Mouse (Mus musculus): ENCODE results near the gene Catsperd.
A peak's percentile ranks its signal among the peaks of the same experiment; 100 is the strongest.
"Not testable (repeated sequence)": the region's sequence is repeated elsewhere in the genome, so short reads cannot be mapped to it uniquely, and the experiment has no call there.

The Catsperd gene

DNA sequence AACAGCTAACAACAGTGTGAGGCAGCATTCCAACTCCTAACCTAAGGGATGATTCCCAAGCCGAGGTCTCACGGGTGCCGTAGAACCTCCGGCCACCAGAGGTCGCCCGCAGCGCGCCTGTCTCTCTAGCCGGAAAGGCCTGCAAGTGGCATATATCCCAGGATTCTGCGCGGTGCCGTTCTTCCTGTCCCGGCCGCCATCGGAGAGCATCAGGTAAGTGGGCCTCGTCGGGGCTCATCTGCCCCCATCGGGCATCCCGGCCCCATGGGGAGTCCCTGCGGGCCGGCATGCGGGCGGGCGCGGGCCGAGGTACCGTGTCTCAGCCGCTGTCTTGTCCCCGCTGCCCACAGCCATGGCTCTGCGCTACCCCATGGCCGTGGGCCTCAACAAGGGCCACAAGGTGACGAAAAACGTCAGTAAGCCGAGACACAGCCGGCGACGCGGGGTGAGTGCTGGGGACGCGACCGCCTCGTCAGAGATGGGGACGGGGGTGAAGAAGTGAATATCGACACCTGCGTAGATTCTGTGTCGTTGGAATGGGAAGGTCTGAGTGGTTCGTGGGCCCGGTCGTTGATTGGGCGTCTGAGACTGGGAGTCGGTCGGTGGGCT is 14.6 kb upstream of the Catsperd start, which contains the start of gene Rpl36:
TSS of gene Rpl36 (plus strand) at position 181 of the 609 bp plus-strand sequence.
- DNase-seq (ENCODE audit: low spot score): peak; percentile 96

GRCm38 (mm10) chr17:56613893-56614292 is 14.1 kb upstream of the Catsperd start:
- DNase-seq (ENCODE audit: low spot score): not testable (repeated sequence)

DNA sequence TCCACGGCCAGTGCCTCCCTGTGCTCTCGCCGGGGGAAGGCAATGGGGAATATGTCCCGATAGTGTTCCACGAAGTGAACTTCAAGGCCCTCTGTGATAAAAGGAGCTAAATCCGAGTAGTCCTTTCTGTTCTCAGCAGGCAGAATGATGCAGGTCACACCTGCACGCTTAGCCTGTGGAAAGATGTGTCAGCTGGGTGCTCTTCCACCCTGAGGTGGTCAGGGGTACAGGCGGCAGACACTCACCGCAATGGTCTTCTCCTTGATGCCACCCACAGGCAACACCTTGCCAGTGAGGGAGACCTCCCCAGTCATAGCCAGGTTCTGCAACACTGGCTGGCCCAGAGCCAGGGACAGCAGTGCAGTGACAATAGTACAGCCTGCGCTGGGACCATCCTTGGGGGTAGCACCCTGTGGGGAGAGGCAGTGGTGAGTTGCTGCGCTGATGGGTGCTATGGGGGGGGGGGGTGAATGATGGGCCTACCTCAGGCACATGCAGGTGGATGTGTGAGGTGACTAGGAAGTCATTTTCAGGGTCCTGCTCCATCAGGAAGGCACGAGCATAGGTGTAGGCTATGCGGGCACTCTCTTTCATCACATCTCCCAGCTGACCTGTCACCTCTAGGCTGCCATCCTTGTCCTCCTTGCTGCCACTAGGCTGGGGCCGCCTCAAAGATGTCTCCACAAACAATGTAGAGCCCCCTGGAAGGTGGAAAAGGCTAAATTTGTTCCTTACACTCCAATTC is 13.4 kb upstream of the Catsperd start:
- no peak for DNase-seq (ENCODE audit: low spot score)

DNA sequence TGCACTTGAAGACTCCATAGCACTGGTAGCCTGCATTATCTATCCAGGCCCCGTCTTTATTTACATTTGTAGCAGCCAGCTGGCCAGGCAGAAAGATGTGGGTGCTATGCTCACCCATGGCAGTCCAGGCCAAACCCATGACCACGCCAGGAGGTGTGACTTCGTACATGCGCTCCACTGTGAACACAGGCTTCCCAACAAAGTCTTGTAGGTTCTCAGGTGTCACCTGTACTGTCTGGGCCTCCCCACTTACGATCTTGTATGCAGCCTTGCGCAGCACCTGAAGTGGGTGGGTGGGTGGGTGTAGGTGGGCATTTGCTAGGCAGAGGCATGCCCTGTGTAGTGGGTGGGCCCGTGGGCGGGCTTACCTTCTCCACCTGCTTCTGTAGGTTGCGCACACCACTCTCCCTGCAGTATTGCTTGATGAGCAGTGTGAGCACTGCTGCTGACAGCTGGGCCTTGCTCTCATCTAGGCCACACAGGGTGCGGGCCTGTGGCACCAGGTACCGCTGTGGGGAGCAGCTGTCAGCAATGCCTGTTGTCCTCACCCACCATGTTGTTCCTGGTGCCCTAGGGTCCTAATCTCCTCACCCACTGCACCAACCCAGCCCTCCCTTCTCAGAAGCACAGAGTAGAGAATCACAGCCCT is 12.7 kb upstream of the Catsperd start:
- DNase-seq (ENCODE audit: low spot score): no peak

- DNase-seq (ENCODE audit: low spot score): no peak
Observed at GRCm38 (mm10) chr17:56615792-56616191, 12.2 kb upstream of the Catsperd start.

- DNase-seq (ENCODE audit: low spot score): no peak
Observed at GRCm38 (mm10) chr17:56616725-56617124, 11.2 kb upstream of the Catsperd start.

- DNase-seq (ENCODE audit: low spot score): no peak
Observed at GRCm38 (mm10) chr17:56617628-56618027, 10.3 kb upstream of the Catsperd start.

DNA sequence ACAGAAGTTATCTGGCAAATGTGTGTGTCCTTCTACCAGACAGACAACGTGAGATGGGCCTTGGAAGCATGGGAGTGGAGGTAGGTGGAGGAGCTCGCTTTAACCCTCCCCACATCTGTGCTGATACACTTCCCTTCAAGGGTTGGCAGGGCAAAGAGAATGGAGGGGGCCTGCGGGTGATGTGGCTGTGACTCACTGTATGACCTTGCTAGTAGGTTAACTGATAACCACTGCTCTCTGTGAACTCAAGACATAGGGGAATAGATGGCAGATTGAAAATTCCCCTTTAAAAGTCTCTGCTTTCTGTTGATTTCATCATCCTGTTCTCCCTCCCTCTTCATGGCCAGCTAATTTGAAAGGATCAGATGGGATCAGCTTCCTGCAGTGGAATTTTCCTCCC is 2.4 kb upstream of the Catsperd start:
- no peak for DNase-seq (ENCODE audit: low spot score)

DNA sequence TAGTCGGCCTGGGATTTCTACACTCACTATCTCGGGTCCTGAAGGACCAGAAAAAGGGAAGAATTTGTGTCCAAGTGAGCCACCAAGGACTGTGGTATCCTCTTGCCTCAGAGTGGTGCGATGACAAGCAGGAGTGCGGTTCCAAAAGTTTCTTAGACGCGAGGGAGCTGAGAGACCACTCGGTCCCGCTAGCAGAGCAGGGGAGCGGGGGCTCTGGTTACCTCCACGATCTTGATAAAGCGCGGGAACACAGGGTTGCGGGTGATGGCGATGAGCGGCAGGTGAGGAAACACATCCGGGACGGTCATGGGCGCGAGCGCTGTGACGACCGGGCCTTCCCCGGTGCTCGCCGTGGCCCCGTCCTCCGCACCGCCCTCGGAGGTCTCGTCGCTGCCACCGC is 1.7 kb upstream of the Catsperd start:
- no peak for DNase-seq (ENCODE audit: low spot score)

- DNase-seq (ENCODE audit: low spot score): peak; percentile 93
Observed at GRCm38 (mm10) chr17:56626754-56627470, 1.0 kb upstream of the Catsperd start, which contains the start of gene Lonp1. TSS of gene Lonp1 (minus strand) at chr17:56626887.

DNA sequence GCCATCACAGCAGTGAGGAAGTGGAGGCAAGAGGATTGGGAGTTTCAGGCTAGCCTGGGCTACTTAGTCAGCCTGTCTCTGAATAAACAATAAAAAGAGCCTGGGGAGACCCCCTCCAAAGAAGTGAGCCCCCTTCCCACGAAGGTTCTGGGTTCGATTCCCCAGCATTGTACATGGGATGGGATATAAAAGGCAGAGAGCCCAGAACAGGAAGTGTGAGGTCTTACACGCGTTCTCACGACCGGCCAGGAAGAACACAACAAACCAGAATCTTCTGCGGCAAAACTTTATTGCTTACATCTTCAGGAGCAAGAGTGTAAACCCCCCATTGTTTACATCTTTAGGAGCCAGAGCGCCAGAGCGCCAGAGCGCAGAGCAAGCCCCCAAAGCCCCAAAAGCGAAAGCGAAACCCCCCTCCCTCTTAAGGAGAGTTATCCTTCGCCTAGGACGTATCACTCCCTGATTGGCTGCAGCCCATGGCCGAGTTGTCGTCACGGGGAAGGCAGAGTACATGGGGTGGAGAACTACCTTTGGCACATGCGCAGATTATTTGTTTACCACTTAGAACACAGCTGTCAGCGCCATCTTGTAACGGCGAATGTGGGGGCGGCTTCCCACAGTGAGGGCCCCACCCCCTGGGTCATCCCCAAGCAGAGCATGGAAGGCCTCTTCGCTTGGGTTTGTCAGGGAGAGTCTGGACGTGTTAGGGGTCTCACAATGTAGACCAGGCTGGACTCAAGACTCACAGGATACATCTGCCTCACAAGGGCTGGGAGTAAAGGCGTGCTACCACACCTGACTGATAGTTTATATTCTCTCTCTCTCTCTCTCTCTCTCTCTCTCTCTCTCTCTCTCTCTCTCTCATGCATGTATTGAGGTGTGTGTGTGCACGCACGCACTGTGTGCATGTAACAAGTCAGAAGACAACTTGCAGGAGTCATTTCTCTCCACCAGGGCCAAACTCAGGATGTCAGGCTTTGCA is 2.1 kb downstream of the Catsperd start:
- DNase-seq (ENCODE audit: low spot score): not testable (repeated sequence)

DNA sequence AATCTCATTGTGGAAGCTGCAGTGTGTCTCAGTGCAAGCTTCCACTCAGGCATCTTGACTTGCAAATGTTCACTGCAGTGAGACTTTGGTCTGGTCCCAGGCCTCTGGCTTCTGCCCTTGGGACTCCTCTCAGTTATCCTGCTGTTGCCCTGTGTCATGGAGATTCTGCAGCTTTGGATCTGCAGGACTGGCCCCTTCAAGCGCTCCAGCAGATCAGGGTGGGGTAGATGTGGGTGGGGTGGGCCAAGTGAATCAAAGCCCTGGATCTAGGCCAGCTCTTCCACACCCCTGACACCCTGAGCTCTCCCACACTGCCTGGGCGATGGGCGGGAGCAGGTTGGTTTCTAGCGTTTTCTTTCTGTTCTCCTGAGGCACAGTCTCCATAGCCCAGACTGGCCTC is 3.9 kb downstream of the Catsperd start:
- no peak for DNase-seq (ENCODE audit: low spot score)

DNA sequence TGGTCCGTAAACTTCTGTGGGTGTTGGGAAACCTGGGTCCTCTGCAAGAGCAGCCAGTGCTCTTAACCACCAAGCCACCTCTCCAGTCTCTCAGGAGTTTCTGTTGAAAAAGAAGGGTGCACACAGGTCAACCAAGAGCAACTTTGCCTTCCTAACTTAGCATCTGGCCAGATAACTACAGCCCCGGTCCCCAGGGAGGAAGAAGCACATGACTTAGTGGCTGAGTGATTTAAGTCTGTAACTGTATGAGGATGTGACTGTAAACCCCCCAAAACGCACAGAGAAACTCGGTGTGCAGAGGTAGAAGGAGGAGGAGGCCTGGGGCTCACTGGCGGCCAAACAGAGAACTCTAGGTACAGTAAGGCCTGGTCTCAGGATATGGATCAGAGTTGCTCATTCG is 6.1 kb downstream of the Catsperd start:
- DNase-seq (ENCODE audit: low spot score): no peak

GRCm38 (mm10) chr17:56643237-56643636 is 15.3 kb downstream of the Catsperd start:
- no peak for DNase-seq (ENCODE audit: low spot score)

DNA sequence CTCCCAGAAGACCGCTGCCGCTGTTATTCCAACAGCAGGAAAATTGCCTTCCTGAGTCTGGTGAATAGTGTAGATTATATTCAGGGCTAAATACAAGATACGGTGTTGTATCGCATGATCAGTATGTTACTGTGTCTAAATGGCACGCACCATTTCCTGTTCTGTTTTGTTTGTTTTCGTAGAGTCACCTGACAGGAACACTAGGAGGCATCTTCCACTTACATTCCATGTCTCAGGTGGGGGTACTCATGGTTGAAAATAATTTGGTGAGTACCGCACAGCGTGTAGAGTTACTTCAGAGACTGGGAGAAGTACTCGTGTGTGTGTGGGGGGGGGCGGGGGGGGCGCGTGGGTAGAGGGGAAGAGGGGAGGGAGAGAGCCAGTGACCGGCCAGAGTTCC is 19.6 kb downstream of the Catsperd start:
- no peak for DNase-seq (ENCODE audit: low spot score)

GRCm38 (mm10) chr17:56651801-56652200 is 23.9 kb downstream of the Catsperd start:
- DNase-seq (ENCODE audit: low spot score): no peak

GRCm38 (mm10) chr17:56654771-56655170 is 26.8 kb downstream of the Catsperd start:
- DNase-seq (ENCODE audit: low spot score): no peak

- no peak for DNase-seq (ENCODE audit: low spot score)
Observed at GRCm38 (mm10) chr17:56655311-56655710, 27.4 kb downstream of the Catsperd start.

- DNase-seq (ENCODE audit: low spot score): no peak
Observed at GRCm38 (mm10) chr17:56656171-56656570, 28.2 kb downstream of the Catsperd start.

DNA sequence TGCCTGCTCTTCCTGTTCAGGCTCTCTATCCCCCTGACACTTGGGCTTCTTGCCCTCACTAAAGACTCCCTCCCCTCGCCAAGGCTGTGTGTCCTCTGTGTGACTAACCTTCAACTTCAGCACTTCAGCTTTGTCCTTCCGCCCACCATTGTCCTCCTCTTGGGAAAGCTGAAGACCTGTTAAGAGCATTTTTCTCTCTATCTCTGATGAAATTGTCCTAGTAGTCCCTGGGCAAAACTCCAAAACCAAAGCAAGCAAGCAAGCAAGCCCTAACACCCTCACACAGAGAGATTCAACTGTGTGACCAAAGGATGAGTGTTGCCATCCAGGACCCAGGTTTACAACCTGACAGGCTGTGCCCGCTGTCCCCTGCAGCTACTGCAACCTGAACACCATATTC is 35.7 kb downstream of the Catsperd start:
- DNase-seq (ENCODE audit: low spot score): no peak

- DNase-seq (ENCODE audit: low spot score): no peak
Observed at GRCm38 (mm10) chr17:56664333-56664732, 36.4 kb downstream of the Catsperd start.

Measured in layer of hippocampus, adult 9-10 months (tissue).